Mouse (Mus musculus) brain, embryonic 14.5 days (tissue): Measurements from ENCODE around the gene Ccdc80.

Source experiments
- CTCF ChIP-seq: fragments of 200-500 bp; IDR thresholded peaks from 2 replicates; pipeline ENCODE4 v1.5.1; 2012; ENCODE audit warnings: inconsistent platforms, mild to moderate bottlenecking, moderate library complexity, borderline replicate concordance; ENCODE audit not compliant: insufficient read depth, insufficient read length; ENCODE audit errors: extremely low read depth
- POLR2A ChIP-seq: fragments of 200-500 bp; IDR thresholded peaks from 2 replicates; pipeline ENCODE4 v1.6.1; 2012; ENCODE audit warnings: mild to moderate bottlenecking, inconsistent platforms, borderline replicate concordance; ENCODE audit not compliant: poor library complexity, insufficient read depth, insufficient read length, severe bottlenecking; ENCODE audit errors: extremely low read depth

DNA sequence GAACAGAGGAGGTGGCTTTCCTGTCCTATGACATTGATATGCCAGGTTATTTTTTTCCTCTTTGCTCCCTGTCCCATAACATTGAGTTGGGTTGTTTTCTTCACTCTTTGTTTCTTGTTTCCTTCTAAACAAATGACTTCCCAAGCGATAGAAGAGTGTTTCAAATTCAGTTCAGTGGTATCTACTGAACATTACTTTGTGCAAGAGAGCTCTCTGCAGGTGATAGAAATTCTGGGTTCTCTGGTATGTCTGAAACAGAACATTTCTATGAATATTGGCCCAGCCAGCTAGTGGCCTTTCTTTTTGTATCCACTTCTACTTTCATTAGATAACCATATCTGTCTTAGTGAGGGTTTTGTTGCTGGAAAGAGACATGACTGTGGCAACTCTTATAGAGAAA, 4.4 kb upstream of the Ccdc80 start:
- TF ChIP-seq POLR2A (no peak), CTCF (no peak)
